Mouse (Mus musculus) inflammation-experienced regulatory T-cells, adult 16 weeks (primary cell): ENCODE results near the gene Nmt1. TPM values are rescaled to one million over a fixed set of nuclear protein-coding genes. Genes with fewer than 3 reads are reported as not detected.

ENCODE experiments used
- polyA plus RNA-seq: library from polyadenylated mRNA; unstranded; fragments of 100-300 nt; shearing (Covaris generic); gene quantifications from one replicate; pipeline ENCODE4 v1.2.1, GENCODE M21; 2017

The Nmt1 gene
- polyA plus RNA-seq: 81.2 TPM

DNA sequence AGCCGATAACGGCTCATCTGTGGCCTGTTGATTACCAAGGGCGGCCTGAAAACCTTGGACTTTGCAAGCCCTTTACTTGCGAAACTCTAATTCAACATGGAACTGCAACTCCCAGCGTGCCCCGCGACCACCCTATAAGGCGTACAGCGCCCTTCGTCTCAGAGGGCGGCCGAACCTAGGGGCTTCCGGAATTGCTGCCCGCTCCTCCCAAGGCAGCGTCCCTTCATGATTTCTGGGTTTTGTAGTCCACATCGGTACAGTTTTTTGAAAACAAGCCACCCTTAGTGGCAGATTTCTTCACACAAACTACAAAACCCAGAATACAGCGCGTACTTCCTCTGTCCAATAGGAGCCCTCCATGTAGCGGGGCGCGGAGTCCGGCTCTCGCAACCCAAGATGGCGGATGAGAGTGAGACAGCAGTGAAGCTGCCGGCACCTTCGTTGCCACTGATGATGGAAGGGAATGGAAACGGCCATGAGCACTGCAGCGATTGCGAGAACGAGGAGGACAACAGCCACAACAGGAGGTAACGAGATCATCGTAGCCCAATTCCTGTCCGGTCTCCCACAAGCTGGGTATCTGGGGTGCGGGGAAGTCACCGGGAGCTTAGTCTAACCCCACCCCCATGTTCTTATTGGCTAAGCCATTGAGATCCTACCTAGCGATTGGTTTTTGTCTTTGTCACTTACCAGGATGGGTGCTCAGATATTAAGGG, at the start of gene Nmt1, which contains the start of gene Dcakd:
Nmt1 (plus strand) TSS at position 15 of the 716 bp plus-strand sequence.
Dcakd (minus strand) TSS at position 158 of the 716 bp plus-strand sequence.

DNA sequence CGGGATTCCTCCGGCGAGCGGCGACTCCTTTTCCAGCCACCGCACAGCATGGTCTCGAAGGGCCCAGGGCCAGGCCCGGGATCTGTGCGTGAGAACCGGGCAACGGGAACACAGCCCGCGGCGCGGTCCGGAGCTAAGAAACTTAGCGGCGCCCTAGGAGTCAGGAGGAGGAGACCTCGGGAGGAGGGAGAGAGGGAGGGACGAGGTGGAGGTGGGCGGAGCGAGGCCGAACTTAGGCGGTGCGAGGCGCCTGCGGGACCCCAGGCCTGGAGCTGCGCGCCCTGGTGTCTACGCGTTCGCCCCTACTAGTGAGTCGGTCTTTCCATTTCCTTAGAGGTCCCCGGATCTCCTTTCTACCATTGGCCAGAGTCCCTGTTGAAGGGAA, 73.5 kb downstream of the Nmt1 start, which contains the start of the genes Plcd3 and Acbd4:
Plcd3 (minus strand) TSS at position 178 of the 385 bp plus-strand sequence.
Acbd4 (plus strand) TSS at position 202 of the 385 bp plus-strand sequence.

DNA sequence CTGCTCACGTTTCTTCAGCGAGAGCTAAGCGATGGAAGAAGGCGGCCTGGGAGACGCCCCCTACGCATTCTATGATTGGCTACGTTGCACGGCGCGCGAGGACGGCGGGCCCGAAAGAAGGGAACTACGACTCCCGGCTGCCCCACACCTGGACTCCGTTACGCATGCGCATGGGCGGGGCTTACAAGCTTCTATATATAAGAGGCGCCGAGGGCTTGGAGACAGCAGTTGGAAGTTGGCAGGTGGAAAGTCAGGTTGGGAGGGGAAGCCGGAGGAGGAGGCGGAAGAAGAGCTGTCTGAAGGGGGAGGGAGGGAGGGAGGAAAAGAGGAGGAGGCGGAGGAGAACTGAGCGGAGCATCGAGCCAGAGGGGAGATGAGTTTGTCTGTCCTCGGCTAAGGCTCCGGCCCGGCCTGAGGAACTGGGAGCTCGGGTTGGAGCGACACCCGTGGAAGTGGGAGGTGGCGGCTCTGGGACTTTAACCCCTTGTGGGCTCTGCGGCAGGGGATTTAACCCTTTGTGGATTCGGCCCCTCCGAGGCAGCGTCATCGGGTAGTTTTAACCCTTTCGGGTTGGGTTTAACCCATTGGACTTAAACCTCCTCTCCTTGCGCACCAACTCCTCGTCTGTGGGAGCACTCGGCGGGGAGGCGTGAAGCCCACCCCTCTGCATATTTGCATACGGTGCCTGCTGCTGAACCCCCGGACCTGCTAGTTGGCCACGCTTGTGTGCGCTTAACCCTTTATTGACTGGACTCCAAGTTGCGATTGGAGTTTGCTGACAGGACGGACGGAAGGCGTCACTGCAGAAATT, 88.2 kb downstream of the Nmt1 start, which contains the start of gene Hexim1:
Hexim1 (plus strand) TSS at position 224 of the 811 bp plus-strand sequence.

Other genes starting within 250 kb of the Nmt1 start
- gene Gjc1, start 208.5 kb upstream of the Nmt1 start, polyA plus RNA-seq: not detected
- gene Higd1b, start 192.3 kb upstream of the Nmt1 start, polyA plus RNA-seq: not detected
- 182 TPM for gene Eftud2, start 147.2 kb upstream of the Nmt1 start, polyA plus RNA-seq
- not detected for gene Ccdc103, start 147.0 kb upstream of the Nmt1 start, polyA plus RNA-seq
- gene Fam187a, start 143.0 kb upstream of the Nmt1 start, polyA plus RNA-seq: not detected
- gene Gfap, start 127.3 kb upstream of the Nmt1 start, polyA plus RNA-seq: not detected
- gene Kif18b, start 103.1 kb upstream of the Nmt1 start, polyA plus RNA-seq: 2.9 TPM
- not detected for gene C1ql1, start 81.5 kb upstream of the Nmt1 start, polyA plus RNA-seq
- 29.2 TPM for gene Dcakd, start 143 bp downstream of the Nmt1 start, polyA plus RNA-seq
- not detected for gene Plcd3, start 73.5 kb downstream of the Nmt1 start, polyA plus RNA-seq
- gene Acbd4, start 73.5 kb downstream of the Nmt1 start, polyA plus RNA-seq: 54.2 TPM
- gene Hexim1, start 88.0 kb downstream of the Nmt1 start, polyA plus RNA-seq: 4.2 TPM
- gene Hexim2, start 104.2 kb downstream of the Nmt1 start, polyA plus RNA-seq: 7.5 TPM
- 86.8 TPM for gene Fmnl1, start 142.9 kb downstream of the Nmt1 start, polyA plus RNA-seq
- not detected for gene 1700023F06Rik, start 180.4 kb downstream of the Nmt1 start, polyA plus RNA-seq
- gene Spata32, start 190.2 kb downstream of the Nmt1 start, polyA plus RNA-seq: not detected
- gene Map3k14, start 239.3 kb downstream of the Nmt1 start, polyA plus RNA-seq: 34.4 TPM